Mouse (Mus musculus) forebrain, embryonic 11.5 days (tissue): ENCODE results near the gene Fkbpl. TPM values are rescaled to one million over a fixed set of nuclear protein-coding genes. Genes with fewer than 3 reads are reported as not detected.

ENCODE experiments used
- ATAC-seq: fragments of 200-750 bp; cut with Nextera tagmentation; replicated peaks from 2 replicates; pipeline ENCODE4 v1.8.0; 2017; ENCODE audit warnings: moderate TSS enrichment; ENCODE audit not compliant: low FRiP score
- DNase-seq: peaks from one replicate; pipeline ENCODE4 v3.0.0-alpha.2; 2017; ENCODE audit warnings: low spot score
- H3K27ac ChIP-seq: fragments of 300-500 bp; sonication (generic); 2 replicates; pipeline ENCODE4 v1.5.1; 2014; ENCODE audit warnings: low read depth, low read length
- H3K27me3 ChIP-seq: fragments of 300-500 bp; sonication (generic); 2 replicates; pipeline ENCODE4 v1.6.1; 2014; ENCODE audit warnings: mild to moderate bottlenecking, low read length, mixed read lengths; ENCODE audit not compliant: control insufficient read depth, insufficient read depth
- H3K36me3 ChIP-seq: fragments of 300-500 bp; sonication (generic); 2 replicates; pipeline ENCODE4 v1.6.1; 2014; ENCODE audit warnings: mild to moderate bottlenecking, low read length, moderate library complexity, mixed read lengths; ENCODE audit not compliant: control insufficient read depth, insufficient read depth
- H3K4me1 ChIP-seq: fragments of 300-500 bp; sonication (generic); replicated peaks from 2 replicates; pipeline ENCODE4 v1.6.1; 2014; ENCODE audit warnings: low read length, mixed read lengths; ENCODE audit not compliant: control insufficient read depth, insufficient read depth
- H3K4me2 ChIP-seq: fragments of 300-500 bp; sonication (generic); 2 replicates; pipeline ENCODE4 v1.6.1; 2014; ENCODE audit warnings: low read depth, mild to moderate bottlenecking, low read length, moderate library complexity, mixed read lengths; ENCODE audit not compliant: severe bottlenecking
- H3K4me3 ChIP-seq: fragments of 300-500 bp; sonication (generic); 2 replicates; pipeline ENCODE4 v1.5.1; 2014; ENCODE audit warnings: low read depth, low read length
- H3K9ac ChIP-seq: fragments of 300-500 bp; sonication (generic); 2 replicates; pipeline ENCODE4 v1.6.1; 2014; ENCODE audit warnings: low read length
- H3K9me3 ChIP-seq: fragments of 300-500 bp; sonication (generic); 2 replicates; pipeline ENCODE4 v1.6.1; 2016; ENCODE audit warnings: low read length, mixed read lengths; ENCODE audit not compliant: control insufficient read depth
- WGBS: fragments of 180-500 bp; shearing (Covaris S2); extraction: QIAGEN DNeasy Blood & Tissue Kit; methylation state at CpG from one replicate; pipeline ENCODE4 v1.1.7; 2014; 5-methylcytosine and 5-hydroxymethylcytosine counted together
- polyA plus RNA-seq: library from polyadenylated mRNA; unstranded; fragments of >200 nt; fragmentation: Nextera tagmentation; extraction: Ambion mirVana; gene quantifications from 2 replicates; pipeline ENCODE4 v1.2.1, GENCODE M21; 2014

Fkbpl gene
- polyA plus RNA-seq, 1 experiment from 2014 or later: 14.5 TPM

DNA sequence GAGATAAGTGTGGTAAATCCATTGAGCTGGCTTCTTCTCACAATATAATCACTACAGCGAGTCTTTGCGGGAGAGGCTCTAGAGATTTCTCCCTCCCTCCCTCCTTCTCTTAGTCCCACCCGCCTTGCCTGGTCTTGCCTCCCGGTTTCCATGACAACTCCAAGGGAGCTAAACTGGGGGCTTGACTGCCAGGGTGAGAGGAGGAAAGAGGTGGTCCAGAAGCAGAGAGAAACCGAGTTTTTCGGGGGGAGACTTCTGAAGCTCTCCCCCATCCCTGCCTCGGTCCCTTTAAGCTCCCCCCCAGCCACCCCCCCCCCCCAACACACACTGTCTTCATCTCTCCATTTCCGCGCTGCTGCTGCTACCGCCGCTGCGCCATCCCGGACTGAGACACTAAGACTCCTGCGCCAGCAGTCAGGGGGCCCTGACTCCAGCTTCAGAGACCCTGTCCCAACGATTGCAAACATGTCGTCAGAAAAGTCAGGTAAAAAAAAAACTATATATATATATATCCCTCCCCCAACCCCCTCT is 15.3 kb upstream of the Fkbpl start, which contains the start of gene Prrt1:
Gene Prrt1, plus strand, starts transcription at position 313 of the 531 bp plus-strand sequence.
- Histone ChIP-seq H3K9ac (peak within 1 kb of the TSS; percentile 47), H3K36me3 (no peaks in the 10 kb centered on the region; the same call in 1 of the 2 replicates), H3K27ac (peak within 1 kb of the TSS; percentile 20; the same call in 1 of the 2 replicates), H3K4me3 (peak within 1 kb of the TSS; percentile 48), H3K4me2 (peak within 1 kb of the TSS; percentile 67), H3K4me1 (peaks cover 28% of the 10 kb centered on the region), H3K9me3 (no peaks in the 10 kb centered on the region), H3K27me3 (peaks cover 26% of the 10 kb centered on the region)
- DNase-seq (peak; percentile 60), ATAC-seq (peak; percentile 26; the same call in 1 of the 2 replicates)
- under 1% methylated on average over 16 of the region's 16 CpGs for WGBS

DNA sequence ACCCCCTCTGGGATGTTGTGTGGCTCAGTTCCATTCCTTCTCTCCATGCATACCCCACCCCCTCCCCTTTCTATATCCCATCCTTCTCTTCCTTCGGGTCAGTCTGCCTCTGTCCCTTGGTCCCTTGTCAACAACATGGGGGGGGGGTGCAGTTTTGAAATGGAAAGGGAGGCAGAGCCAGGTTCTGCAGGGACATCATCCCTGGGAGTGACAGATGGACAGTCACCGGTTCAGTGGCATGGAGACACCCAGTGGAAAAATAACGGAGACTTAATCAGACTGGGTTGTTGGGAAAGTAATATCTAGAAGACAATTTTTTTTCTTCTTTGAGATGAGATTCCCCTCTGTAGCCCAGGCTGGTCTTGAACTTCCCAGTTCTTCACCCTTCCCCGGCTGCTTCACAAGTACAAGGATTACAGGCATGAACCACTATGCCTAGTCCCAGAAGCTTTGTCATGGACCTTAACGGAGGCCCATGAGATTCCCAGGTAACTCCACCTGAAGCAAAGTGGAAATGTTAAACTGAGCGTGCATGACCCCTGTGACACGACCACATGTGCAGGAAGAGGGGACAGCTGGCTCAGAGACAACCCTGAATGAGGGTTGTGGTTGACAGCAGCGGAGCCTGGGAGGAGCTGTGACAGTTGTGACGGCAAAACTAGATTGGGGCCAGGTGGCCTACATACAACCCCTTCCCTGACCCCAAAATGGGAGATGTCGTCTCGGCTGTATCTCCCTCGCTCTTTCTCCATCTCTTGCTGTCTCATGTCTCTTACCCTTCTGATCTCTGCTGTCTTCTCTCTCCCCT is 14.6 kb upstream of the Fkbpl start:
- Histone ChIP-seq H3K36me3 (no peaks in the 10 kb centered on the region; the same call in 1 of the 2 replicates), H3K4me1 (peaks cover 28% of the 10 kb centered on the region), H3K27me3 (peaks cover 26% of the 10 kb centered on the region), H3K9me3 (no peaks in the 10 kb centered on the region), H3K9ac (peak overlapping the region; percentile 16; the same call in 1 of the 2 replicates), H3K4me2 (peak overlapping the region; percentile 49; the same call in 1 of the 2 replicates), H3K27ac (no peak overlapping the region), H3K4me3 (peak overlapping the region; percentile 22)
- ATAC-seq (no peak), DNase-seq (peak; percentile 57)
- 13% methylated on average over 12 of the region's 12 CpGs for WGBS

- no peak for ATAC-seq
- Histone ChIP-seq H3K9ac (peak overlapping the region; percentile 43), H3K27ac (no peak overlapping the region)
These were observed 13.7 kb upstream of the Fkbpl start for GRCm38 (mm10) chr17:34630761-34631301.

DNA sequence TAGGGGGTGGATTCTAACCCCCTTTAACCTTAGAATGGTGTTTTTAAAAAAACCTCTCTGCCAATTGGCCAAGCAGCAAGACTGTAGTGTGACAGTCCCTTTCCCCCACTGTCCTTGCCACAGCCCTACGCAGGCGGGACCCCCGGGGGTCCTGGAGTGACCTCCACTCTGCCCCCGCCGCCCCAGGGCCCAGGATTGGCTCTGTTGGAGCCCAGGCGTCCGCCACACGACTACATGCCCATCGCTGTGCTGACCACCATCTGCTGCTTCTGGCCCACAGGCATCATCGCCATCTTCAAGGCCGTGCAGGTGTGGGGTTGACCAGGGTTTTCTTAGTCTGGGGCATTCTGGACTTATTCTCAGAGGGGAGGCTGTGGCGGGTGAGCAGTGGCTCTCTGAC is 12.9 kb upstream of the Fkbpl start:
- Histone ChIP-seq H3K9me3 (no peaks in the 10 kb centered on the region), H3K36me3 (no peaks in the 10 kb centered on the region), H3K9ac (peak overlapping the region; percentile 48), H3K4me3 (peak overlapping the region; percentile 31), H3K4me2 (peak overlapping the region; percentile 72), H3K27me3 (peaks cover 26% of the 10 kb centered on the region), H3K4me1 (peaks cover 28% of the 10 kb centered on the region), H3K27ac (no peak overlapping the region)
- 3% methylated on average over 12 of the region's 12 CpGs for WGBS
- peak; percentile 59 for DNase-seq
- no peak for ATAC-seq

More at GRCm38 (mm10) chr17:34630761-34631301, 13.7 kb upstream of the Fkbpl start:
- no peaks in the 10 kb centered on the region for H3K9me3 ChIP-seq
- H3K4me1 ChIP-seq: peaks cover 28% of the 10 kb centered on the region
- H3K4me3 ChIP-seq: peak overlapping the region; percentile 22
- peaks cover 26% of the 10 kb centered on the region for H3K27me3 ChIP-seq
- peak; percentile 57 for DNase-seq
- H3K4me2 ChIP-seq: peak overlapping the region; percentile 49
- 3% methylated on average over 44 of the region's 48 CpGs for WGBS
- no peaks in the 10 kb centered on the region for H3K36me3 ChIP-seq

- H3K9me3 ChIP-seq: no peaks in the 10 kb centered on the region
- H3K27ac ChIP-seq: no peak overlapping the region
- H3K27me3 ChIP-seq: peaks cover 26% of the 10 kb centered on the region
- DNase-seq (peak; percentile 76), ATAC-seq (no peak)
- peak overlapping the region; percentile 31 for H3K4me3 ChIP-seq
- H3K4me2 ChIP-seq: peak overlapping the region; percentile 72
- H3K4me1 ChIP-seq: peaks cover 28% of the 10 kb centered on the region
- peak overlapping the region; percentile 48 for H3K9ac ChIP-seq
- WGBS: under 1% methylated on average over 26 of the region's 26 CpGs
- H3K36me3 ChIP-seq: no peaks in the 10 kb centered on the region
These were observed 12.3 kb upstream of the Fkbpl start for GRCm38 (mm10) chr17:34632261-34632691.

DNA sequence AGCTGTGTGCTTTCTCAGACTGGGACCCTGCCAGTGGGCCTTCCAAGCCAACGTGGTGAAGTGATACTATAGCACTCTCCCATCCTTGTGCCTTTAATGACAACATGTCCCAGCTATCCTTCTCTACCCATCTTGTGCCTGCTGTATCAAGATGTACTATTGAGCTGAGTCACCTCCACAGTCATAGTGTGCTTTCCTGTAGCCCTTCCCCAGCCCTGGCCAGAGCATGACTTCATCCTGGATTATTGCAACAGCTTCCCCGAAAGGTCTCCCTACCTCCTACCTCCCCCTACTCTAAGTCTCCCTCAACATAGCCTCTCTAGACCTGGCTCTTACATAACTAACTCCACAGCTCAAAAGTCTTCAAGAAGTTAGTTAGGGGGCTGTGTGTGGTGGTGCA is 8.9 kb upstream of the Fkbpl start:
- Histone ChIP-seq H3K36me3 (no peaks in the 10 kb centered on the region), H3K27ac (no peak overlapping the region), H3K27me3 (peaks cover 16% of the 10 kb centered on the region), H3K9me3 (no peaks in the 10 kb centered on the region), H3K4me3 (no peak overlapping the region), H3K4me2 (no peak overlapping the region), H3K4me1 (peaks cover 12% of the 10 kb centered on the region), H3K9ac (no peak overlapping the region)
- WGBS: 71% methylated on average over 2 of the region's 2 CpGs
- ATAC-seq: no peak
- DNase-seq: no peak

DNA sequence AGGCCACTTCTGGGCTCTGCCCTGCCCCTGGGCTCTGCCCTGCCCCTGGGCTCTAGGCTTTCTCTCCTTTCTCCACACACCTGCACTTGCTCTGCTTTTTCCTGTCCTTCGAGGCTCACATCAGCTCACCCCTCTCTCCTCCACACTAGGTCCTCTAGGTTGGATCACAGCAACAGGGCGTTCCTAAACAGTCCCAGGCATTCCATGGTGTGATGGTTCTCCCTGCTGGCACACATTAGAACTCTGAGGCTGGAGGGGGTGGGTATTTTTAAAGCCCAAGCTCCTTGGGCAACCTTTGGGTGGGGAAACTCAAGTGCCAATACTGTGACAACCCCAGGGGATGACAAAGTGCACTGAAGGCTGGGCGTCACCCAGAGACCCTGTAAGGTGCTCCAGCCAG is 7.1 kb upstream of the Fkbpl start:
- no peak overlapping the region for H3K4me3 ChIP-seq
- H3K27ac ChIP-seq: no peak overlapping the region
- H3K9me3 ChIP-seq: no peaks in the 10 kb centered on the region
- 58% methylated on average over 3 of the region's 3 CpGs for WGBS
- H3K36me3 ChIP-seq: no peaks in the 10 kb centered on the region
- no peak overlapping the region for H3K9ac ChIP-seq
- peaks cover 1% of the 10 kb centered on the region for H3K27me3 ChIP-seq
- no peak for DNase-seq
- H3K4me2 ChIP-seq: no peak overlapping the region
- ATAC-seq: no peak
- H3K4me1 ChIP-seq: peaks cover 7% of the 10 kb centered on the region; the same call in 1 of the 2 replicates

GRCm38 (mm10) chr17:34639461-34640255 is 4.9 kb upstream of the Fkbpl start:
- no peaks in the 10 kb centered on the region for H3K9me3 ChIP-seq
- H3K36me3 ChIP-seq: no peaks in the 10 kb centered on the region
- H3K4me2 ChIP-seq: no peak overlapping the region
- H3K9ac ChIP-seq: no peak overlapping the region
- WGBS: 84% methylated on average over 7 of the region's 7 CpGs
- no peaks in the 10 kb centered on the region for H3K27me3 ChIP-seq
- no peak overlapping the region for H3K27ac ChIP-seq
- ATAC-seq (no peak), DNase-seq (no peak)
- no peak overlapping the region for H3K4me3 ChIP-seq
- H3K4me1 ChIP-seq: peaks cover 7% of the 10 kb centered on the region; the same call in 1 of the 2 replicates
